Mouse (Mus musculus) kidney, adult 2 months (tissue): ENCODE data around the gene Ubn2.

Experiments
- CTCF ChIP-seq: fragments of 200-500 bp; conservative IDR thresholded peaks from 2 replicates; pipeline ENCODE4 v1.5.1; 2011; ENCODE audit warnings: low read depth, mild to moderate bottlenecking, control low read depth, low read length, moderate library complexity, mixed read lengths; ENCODE audit not compliant: insufficient read depth, insufficient read length
- POLR2A ChIP-seq: fragments of 200-500 bp; IDR thresholded peaks from one replicate; pipeline ENCODE4 v1.6.1; 2011; ENCODE audit warnings: low read depth, low read length, control low read depth

GRCm38 (mm10) chr6:38512096-38512495 lies 78.3 kb downstream of the Ubn2 start:
- TF ChIP-seq CTCF, result no peak
- no peak for TF ChIP-seq POLR2A
